Mouse (Mus musculus) midbrain, postnatal 0 days (tissue): Measurements from ENCODE around the gene Pnpla3. TPM values are rescaled to one million over a fixed set of nuclear protein-coding genes. Genes with fewer than 3 reads are reported as not detected.

Experiments used
- ATAC-seq: fragments of 200-750 bp; cut with Nextera tagmentation; 2 replicates; pipeline ENCODE4 v1.8.0; 2017; ENCODE audit warnings: moderate number of reproducible peaks, mild to moderate bottlenecking, moderate TSS enrichment, moderate library complexity; ENCODE audit not compliant: low FRiP score
- DNase-seq: peaks from one replicate; pipeline ENCODE4 v3.0.0-alpha.2; 2015; ENCODE audit warnings: low spot score
- H3K27ac ChIP-seq: fragments of 300-500 bp; sonication (generic); 2 replicates; pipeline ENCODE4 v1.5.1; 2014; ENCODE audit warnings: low read depth, mild to moderate bottlenecking, low read length, mixed read lengths
- H3K27me3 ChIP-seq: fragments of 300-500 bp; sonication (generic); 2 replicates; pipeline ENCODE4 v1.6.1; 2014; ENCODE audit warnings: low read length, control low read depth, mixed read lengths; ENCODE audit not compliant: insufficient read depth
- H3K36me3 ChIP-seq: fragments of 300-500 bp; sonication (generic); 2 replicates; pipeline ENCODE4 v1.6.1; 2014; ENCODE audit warnings: low read length, control low read depth, mixed read lengths; ENCODE audit not compliant: insufficient read depth
- H3K4me1 ChIP-seq: fragments of 300-500 bp; sonication (generic); 2 replicates; pipeline ENCODE4 v1.6.1; 2014; ENCODE audit warnings: mild to moderate bottlenecking, control low read depth, antibody characterized with exemption, low read length, mixed read lengths; ENCODE audit not compliant: insufficient read depth
- H3K4me2 ChIP-seq: fragments of 300-500 bp; sonication (generic); 2 replicates; pipeline ENCODE4 v1.6.1; 2014; ENCODE audit warnings: low read depth, mild to moderate bottlenecking, low read length, mixed read lengths; ENCODE audit not compliant: poor library complexity, severe bottlenecking
- H3K4me3 ChIP-seq: fragments of 300-500 bp; sonication (generic); 2 replicates; pipeline ENCODE4 v1.5.1; 2014; ENCODE audit warnings: low read depth, mild to moderate bottlenecking, low read length, moderate library complexity
- H3K9ac ChIP-seq: fragments of 300-500 bp; sonication (generic); replicated peaks from 2 replicates; pipeline ENCODE4 v1.6.1; 2014; ENCODE audit warnings: mild to moderate bottlenecking, low read length, moderate library complexity, mixed read lengths; ENCODE audit not compliant: poor library complexity, severe bottlenecking
- H3K9me3 ChIP-seq: fragments of 300-500 bp; sonication (generic); 2 replicates; pipeline ENCODE4 v1.6.1; 2016; ENCODE audit warnings: low read length, control low read depth
- CTCF ChIP-seq: IDR thresholded peaks from 2 replicates; pipeline ENCODE4 v1.5.1; 2016; ENCODE audit warnings: antibody characterized with exemption, mild to moderate bottlenecking
- WGBS: fragments of 180-500 bp; shearing (Covaris S2); extraction: QIAGEN DNeasy Blood & Tissue Kit; methylation state at CpG from one replicate; pipeline ENCODE4 v1.1.7; 2014; 5-methylcytosine and 5-hydroxymethylcytosine counted together
- polyA plus RNA-seq: library from polyadenylated mRNA; unstranded; fragments of >200 nt; fragmentation: Nextera tagmentation; extraction: Ambion mirVana; gene quantifications from 2 replicates; pipeline ENCODE4 v1.2.1, GENCODE M21; 2015
- total RNA-seq: library from RNA; depleted of rRNA; stranded (reverse); fragments of >200 nt; gene quantifications from 2 replicates; pipeline ENCODE4 v1.2.3, GENCODE M21; 2014

Gene Pnpla3
- total and polyA plus RNA-seq, 2 experiments from 2014 or later, result 5.4 to 7.3 TPM

- no peak overlapping the region for H3K9ac ChIP-seq
Observed at GRCm38 (mm10) chr15:84226918-84227317, 59.3 kb downstream of the Pnpla3 start.

GRCm38 (mm10) chr15:84230661-84231060 lies 63.0 kb downstream of the Pnpla3 start:
- Histone ChIP-seq H3K9ac (no peak overlapping the region), H3K27ac (no peak overlapping the region), H3K9me3 (no peaks in the 10 kb centered on the region), H3K36me3 (no peaks in the 10 kb centered on the region), H3K4me2 (peak overlapping the region; percentile 87), H3K27me3 (no peaks in the 10 kb centered on the region), H3K4me1 (peaks cover 25% of the 10 kb centered on the region), H3K4me3 (no peak overlapping the region)
- WGBS, result 8% methylated on average over 5 of the region's 5 CpGs
- no peak for TF ChIP-seq CTCF
- ATAC-seq (no peak), DNase-seq (no peak)

More at GRCm38 (mm10) chr15:84226918-84227317, 59.3 kb downstream of the Pnpla3 start:
- H3K27me3 ChIP-seq, result no peaks in the 10 kb centered on the region
- no peaks in the 10 kb centered on the region for H3K9me3 ChIP-seq
- DNase-seq (peak; percentile 75), ATAC-seq (no peak)
- no peaks in the 10 kb centered on the region for H3K36me3 ChIP-seq
- no peak overlapping the region for H3K4me2 ChIP-seq
- H3K27ac ChIP-seq, result no peak overlapping the region
- 23% methylated on average over 15 of the region's 15 CpGs for whole genome bisulfite sequencing
- H3K4me3 ChIP-seq, result no peak overlapping the region
- H3K4me1 ChIP-seq, result peaks cover 17% of the 10 kb centered on the region
- TF ChIP-seq CTCF, result no peak

- H3K27me3 ChIP-seq, result no peaks in the 10 kb centered on the region
- peak; percentile 51 for DNase-seq
- H3K4me1 ChIP-seq, result peaks cover 25% of the 10 kb centered on the region
- no peak for TF ChIP-seq CTCF
- peak overlapping the region; percentile 87 for H3K4me2 ChIP-seq
- H3K36me3 ChIP-seq, result no peaks in the 10 kb centered on the region
- ATAC-seq, result peak; percentile 25; the same call in 1 of the 2 replicates
- H3K27ac ChIP-seq, result peak overlapping the region; percentile 65
- peak overlapping the region; percentile 56 for H3K9ac ChIP-seq
- peak overlapping the region; percentile 39 for H3K4me3 ChIP-seq
- 4% methylated on average over 16 of the region's 16 CpGs for WGBS
- H3K9me3 ChIP-seq, result no peaks in the 10 kb centered on the region
Observed at GRCm38 (mm10) chr15:84231113-84231712, 63.6 kb downstream of the Pnpla3 start.

- H3K9ac ChIP-seq, result peak within 1 kb of the TSS; percentile 56
- no peaks in the 10 kb centered on the region for H3K36me3 ChIP-seq
- peak within 1 kb of the TSS; percentile 39 for H3K4me3 ChIP-seq
- WGBS, result 2% methylated on average over 52 of the region's 53 CpGs
- no peaks in the 10 kb centered on the region for H3K27me3 ChIP-seq
- DNase-seq (peak; percentile 68), ATAC-seq (peak; percentile 51; the same call in 1 of the 2 replicates)
- peaks cover 18% of the 10 kb centered on the region for H3K4me1 ChIP-seq
- TF ChIP-seq CTCF, result no peak
- peak within 1 kb of the TSS; percentile 65 for H3K27ac ChIP-seq
- H3K9me3 ChIP-seq, result no peaks in the 10 kb centered on the region
- peak within 1 kb of the TSS; percentile 87 for H3K4me2 ChIP-seq
Observed at GRCm38 (mm10) chr15:84231721-84232561, 64.3 kb downstream of the Pnpla3 start, which contains the start of gene Parvb. TSS of gene Parvb (plus strand) at chr15:84232043.

GRCm38 (mm10) chr15:84232609-84233008 lies 65.0 kb downstream of the Pnpla3 start:
- ATAC-seq, result no peak
- H3K27me3 ChIP-seq, result no peaks in the 10 kb centered on the region
- H3K9ac ChIP-seq, result 0 out of 2 replicates have a peak overlapping the region, but pooled peaks have one; percentile 8
- no peak for DNase-seq
- no peaks in the 10 kb centered on the region for H3K9me3 ChIP-seq
- TF ChIP-seq CTCF, result no peak
- 19% methylated on average over 7 of the region's 8 CpGs for WGBS
- H3K27ac ChIP-seq, result peak overlapping the region; percentile 65; the same call in 1 of the 2 replicates
- peak overlapping the region; percentile 87 for H3K4me2 ChIP-seq
- peak overlapping the region; percentile 39 for H3K4me3 ChIP-seq
- H3K36me3 ChIP-seq, result no peaks in the 10 kb centered on the region
- H3K4me1 ChIP-seq, result peaks cover 16% of the 10 kb centered on the region
